In the genomic region with DNA sequence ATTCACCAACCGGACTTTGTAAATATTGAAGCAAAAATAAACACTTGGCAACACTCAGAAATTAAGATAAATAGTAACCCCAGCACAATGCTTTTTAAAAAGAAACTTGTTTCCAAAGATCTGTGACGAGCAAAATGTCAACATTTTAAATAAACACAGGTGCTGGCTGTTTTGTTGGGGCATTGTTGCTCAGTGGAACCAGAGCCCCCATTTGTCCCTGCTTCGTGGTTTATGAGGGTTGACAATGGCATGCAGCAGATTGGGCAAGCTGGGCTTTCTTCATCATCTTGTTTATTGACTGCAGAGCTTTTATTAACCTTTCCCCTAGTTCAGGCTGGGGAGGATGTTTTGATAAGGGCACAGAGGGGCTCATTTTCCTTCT, we compare ENCODE assay signal across 10 mouse cellular contexts. TPM values are rescaled to one million over a fixed set of nuclear protein-coding genes. Genes with fewer than 3 reads are reported as not detected.
DNase-seq lines count a peak whose midpoint lies in the region; ATAC-seq and TF ChIP-seq lines count a peak whose summit lies in the region.
"Had no signal": no experiment of that assay in that cellular context is flagged by ENCODE, and none has a peak within 500 bp of the region (broad histone marks: within the 10 kb centered on the region; RNA-seq: fewer than 3 reads in every experiment).

No protein-coding gene starts in this region.

- no peak for ATAC-seq in liver, embryonic 15.5 days (ENCODE audit: insufficient read depth)
- no peak for ATAC-seq in liver, embryonic 11.5 days (replicated peaks; ENCODE audit: low FRiP score)
- no peak for ATAC-seq in intestine, embryonic 15.5 days
- no peak for ATAC-seq in neural tube, embryonic 15.5 days (ENCODE audit: low FRiP score)
- ATAC-seq in megakaryocyte-erythroid progenitor cell, adult 5-6 weeks (replicated peaks; ENCODE audit: low FRiP score, low TSS enrichment, poor library complexity, severe bottlenecking), result no peak
- ATAC-seq: CD4-positive, CD25-positive, alpha-beta regulatory T cell, adult 4 months had no signal

- no peak for TF ChIP-seq POLR2A in cerebellum, adult 2 months (IDR thresholded peaks at IDR 0.05; ENCODE audit: borderline replicate concordance, insufficient read depth, low read length)

- H3K27me3 ChIP-seq in heart, embryonic 10.5 days (ENCODE audit: insufficient read depth, poor library complexity, severe bottlenecking), result no peaks in the 10 kb centered on the region
- peaks cover 17% of the 10 kb centered on the region for H3K27me3 ChIP-seq in liver, embryonic 15.5 days
- no peaks in the 10 kb centered on the region for H3K27me3 ChIP-seq in liver, embryonic 11.5 days (replicated peaks; ENCODE audit: control insufficient read depth, insufficient read depth, low read length)
- H3K27me3 ChIP-seq in intestine, embryonic 15.5 days (replicated peaks), result no peaks in the 10 kb centered on the region
- H3K27me3 ChIP-seq in neural tube, embryonic 15.5 days (replicated peaks), result no peaks in the 10 kb centered on the region
- no peaks in the 10 kb centered on the region; the same call in 1 of the 2 replicates for H3K27me3 ChIP-seq in cerebellum, adult 2 months (ENCODE audit: control insufficient read depth, insufficient read depth, low read length)

- no peaks in the 10 kb centered on the region for H3K9me3 ChIP-seq in heart, embryonic 10.5 days
- no peaks in the 10 kb centered on the region for H3K9me3 ChIP-seq in liver, embryonic 15.5 days (replicated peaks)
- no peaks in the 10 kb centered on the region for H3K9me3 ChIP-seq in liver, embryonic 11.5 days (ENCODE audit: control insufficient read depth, low read length)
- H3K9me3 ChIP-seq in intestine, embryonic 15.5 days, result no peaks in the 10 kb centered on the region
- H3K9me3 ChIP-seq in neural tube, embryonic 15.5 days (replicated peaks), result no peaks in the 10 kb centered on the region

- no peaks in the 10 kb centered on the region; the same call in 1 of the 2 replicates for H3K36me3 ChIP-seq in heart, embryonic 10.5 days
- H3K36me3 ChIP-seq in liver, embryonic 15.5 days (replicated peaks), result no peaks in the 10 kb centered on the region
- H3K36me3 ChIP-seq in liver, embryonic 11.5 days (ENCODE audit: control insufficient read depth, insufficient read depth, low read length), result no peaks in the 10 kb centered on the region
- no peaks in the 10 kb centered on the region for H3K36me3 ChIP-seq in intestine, embryonic 15.5 days
- no peaks in the 10 kb centered on the region for H3K36me3 ChIP-seq in neural tube, embryonic 15.5 days

- H3K4me3 ChIP-seq in heart, embryonic 10.5 days, result peak overlapping the region; percentile 80; the same call in 1 of the 2 replicates
- no peak overlapping the region for H3K4me3 ChIP-seq in liver, embryonic 15.5 days (replicated peaks)
- no peak overlapping the region for H3K4me3 ChIP-seq in liver, embryonic 11.5 days (ENCODE audit: low read depth, low read length)
- no peak overlapping the region for H3K4me3 ChIP-seq in intestine, embryonic 15.5 days (replicated peaks)
- H3K4me3 ChIP-seq in neural tube, embryonic 15.5 days (replicated peaks), result no peak overlapping the region
- H3K4me3 ChIP-seq in cerebellum, adult 2 months (replicated peaks; ENCODE audit: insufficient read depth, low read depth, low read length), result no peak overlapping the region

- DNase-seq in heart, embryonic 10.5 days (ENCODE audit: low spot score), result no peak
- DNase-seq in heart, adult 8-10 months (ENCODE audit: low spot score), result no peak
- no peak for DNase-seq in liver, embryonic 11.5 days (ENCODE audit: low spot score)
- no peak for DNase-seq in cerebellum, adult 2 months
- DNase-seq: cerebellum, adult 8-10 months had no signal

- peaks cover 27% of the 10 kb centered on the region for H3K4me1 ChIP-seq in heart, embryonic 10.5 days
- H3K4me1 ChIP-seq in liver, embryonic 15.5 days (replicated peaks), result peaks cover 16% of the 10 kb centered on the region
- H3K4me1 ChIP-seq in liver, embryonic 11.5 days (replicated peaks; ENCODE audit: control insufficient read depth, insufficient read depth, low read length), result no peaks in the 10 kb centered on the region
- H3K4me1 ChIP-seq in intestine, embryonic 15.5 days (replicated peaks), result peaks cover 25% of the 10 kb centered on the region
- H3K4me1 ChIP-seq in neural tube, embryonic 15.5 days, result peaks cover 31% of the 10 kb centered on the region
- H3K4me1 ChIP-seq in cerebellum, adult 2 months (ENCODE audit: control insufficient read depth, insufficient read depth, low read length), result no peaks in the 10 kb centered on the region; the same call in 1 of the 2 replicates

- H3K4me2 ChIP-seq in liver, embryonic 15.5 days, result peak overlapping the region; percentile 75; the same call in 1 of the 2 replicates
- H3K4me2 ChIP-seq in liver, embryonic 11.5 days, result no peak overlapping the region; the same call in 1 of the 2 replicates
- H3K4me2 ChIP-seq in intestine, embryonic 15.5 days (replicated peaks), result peak overlapping the region; percentile 91
- H3K4me2 ChIP-seq in neural tube, embryonic 15.5 days, result peak overlapping the region; percentile 75

- no peak for TF ChIP-seq CTCF in cerebellum, adult 2 months (IDR thresholded peaks at IDR 0.05; ENCODE audit: borderline replicate concordance, insufficient read depth, low read depth, low read length)

- 72% methylated on average over 3 of the region's 3 CpGs for WGBS in heart, embryonic 10.5 days
- WGBS in liver, embryonic 15.5 days (ENCODE audit: insufficient replicate concordance), result 38% methylated on average over 3 of the region's 3 CpGs
- WGBS in liver, embryonic 11.5 days, result 52% methylated on average over 3 of the region's 3 CpGs
- whole genome bisulfite sequencing in intestine, embryonic 15.5 days, result 27% methylated on average over 3 of the region's 3 CpGs
- WGBS in neural tube, embryonic 15.5 days, result 29% methylated on average over 3 of the region's 3 CpGs
- 93% methylated on average over 3 of the region's 3 CpGs for WGBS in cerebellum, adult 2 months

- no peak overlapping the region for H3K27ac ChIP-seq in heart, embryonic 10.5 days
- H3K27ac ChIP-seq in liver, embryonic 15.5 days (replicated peaks), result no peak overlapping the region
- H3K27ac ChIP-seq in liver, embryonic 11.5 days (ENCODE audit: low read depth, low read length), result no peak overlapping the region
- H3K27ac ChIP-seq in intestine, embryonic 15.5 days, result no peak overlapping the region
- H3K27ac ChIP-seq in neural tube, embryonic 15.5 days (replicated peaks), result no peak overlapping the region
- H3K27ac ChIP-seq in cerebellum, adult 2 months (ENCODE audit: insufficient read depth, low read length), result no peak overlapping the region

- no peak overlapping the region for H3K9ac ChIP-seq in liver, embryonic 15.5 days
- H3K9ac ChIP-seq in liver, embryonic 11.5 days (ENCODE audit: low read depth, low read length), result no peak overlapping the region
- H3K9ac ChIP-seq in intestine, embryonic 15.5 days, result no peak overlapping the region
- H3K9ac ChIP-seq in neural tube, embryonic 15.5 days (replicated peaks), result no peak overlapping the region; the same call in 1 of the 2 replicates

RNA-seq across cellular contexts. Expression of gene Rin2, which starts 1.5 kb away (rescaled TPM):
- 15.5 and 17.3 TPM in 2 replicates for polyA plus RNA-seq in heart, embryonic 10.5 days (2016; fragmentation: Nextera tagmentation; extraction: Ambion mirVana)
- 10 to 100 TPM; 17.8 to 21.7 (median 21.0) TPM for total RNA-seq in heart, adult 8-10 months (2022)
- polyA plus RNA-seq in liver, embryonic 15.5 days (2015; fragmentation: Nextera tagmentation; extraction: Ambion mirVana), result 2.0 and 2.8 TPM in 2 replicates
- 7.6 and 7.7 TPM in 2 replicates for polyA plus RNA-seq in liver, embryonic 11.5 days (2014; fragmentation: Nextera tagmentation; extraction: Ambion mirVana)
- 18.2 and 18.6 TPM in 2 replicates for polyA plus RNA-seq in intestine, embryonic 15.5 days (2015; fragmentation: Nextera tagmentation; extraction: Ambion mirVana)
- polyA plus RNA-seq in neural tube, embryonic 15.5 days (2015; fragmentation: Nextera tagmentation; extraction: Ambion mirVana), result 14.8 and 15.0 TPM in 2 replicates
- 0.15 TPM in 1 of 2 replicates, not detected in the other for total RNA-seq in megakaryocyte-erythroid progenitor cell, adult 5-6 weeks (2014; fragmentation: Nextera tagmentation)
- total RNA-seq in megakaryocyte-erythroid progenitor cell, adult 5-6 weeks (2017), result 0.61 TPM in 1 of 2 replicates, not detected in the other
- 10.8 and 12.3 TPM in 2 replicates for polyA plus RNA-seq in cerebellum, adult 2 months (2012; rRNA removed)
